Mouse (Mus musculus): Measurements from ENCODE around the gene Eef1akmt4. TPM values are rescaled to one million over a fixed set of nuclear protein-coding genes. Genes with fewer than 3 reads are reported as not detected.
"Not testable (repeated sequence)": the region's sequence is repeated elsewhere in the genome, so short reads cannot be mapped to it uniquely, and the experiment has no call there.

The Eef1akmt4 gene
- polyA plus RNA-seq, 1 experiment from 2014 or later, result 9.9 TPM

DNA sequence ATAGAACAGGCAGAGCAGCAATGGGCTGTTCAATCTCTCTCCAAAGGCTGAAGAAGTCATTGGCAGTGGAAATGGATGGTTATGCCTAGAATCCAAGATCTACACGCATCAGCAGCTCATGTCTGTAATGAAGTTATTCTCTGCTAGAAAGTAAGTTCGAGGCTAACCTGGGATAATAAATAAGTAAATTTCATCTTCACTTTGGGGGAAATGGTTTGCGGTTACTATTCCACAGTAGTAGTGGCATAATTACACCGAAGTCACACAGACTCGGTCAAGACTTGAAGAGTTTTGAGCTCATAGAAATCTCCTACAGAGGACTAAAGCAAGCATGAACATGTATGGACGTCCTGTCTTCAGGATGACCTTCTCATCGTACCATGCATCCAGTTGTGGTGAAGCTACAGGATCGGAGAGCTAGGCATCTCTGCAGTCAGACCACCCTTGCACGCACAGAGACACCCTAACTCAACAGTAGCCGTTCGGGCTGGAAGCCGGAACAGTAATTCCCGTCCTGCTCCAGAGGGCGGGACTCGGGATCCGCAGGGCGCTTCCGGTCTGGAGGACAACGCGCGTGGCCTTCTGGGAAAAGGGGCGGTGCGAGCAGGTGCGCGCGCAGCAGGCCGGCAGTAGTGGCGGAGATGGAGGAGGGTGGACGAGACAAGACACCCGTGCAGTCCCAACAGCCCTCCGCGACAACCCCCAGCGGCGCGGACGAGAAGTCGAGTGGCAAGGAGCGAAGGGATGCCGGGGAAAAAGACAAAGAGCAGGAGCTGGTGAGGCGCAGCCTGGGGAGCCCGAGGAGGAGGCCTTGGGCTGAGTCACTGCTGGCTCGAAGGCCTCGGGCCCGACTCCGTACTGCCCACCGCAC, 39.9 kb downstream of the Eef1akmt4 start, which contains the start of gene Psmd2:
Psmd2 (plus strand) TSS at position 577 of the 871 bp plus-strand sequence.
- Histone ChIP-seq H3K9ac (replicated peaks; ENCODE audit: low read depth, low read length) (peak within 1 kb of the TSS; percentile 86), H3K9me3 (ENCODE audit: control insufficient read depth, low read length) (no peaks in the 10 kb centered on the region), H3K27ac (ENCODE audit: low read depth, low read length) (peak within 1 kb of the TSS; percentile 79), H3K4me2 (ENCODE audit: low read depth, low read length) (peak within 1 kb of the TSS; percentile 93), H3K27me3 (ENCODE audit: control insufficient read depth, insufficient read depth, low read length) (no peaks in the 10 kb centered on the region), H3K4me1 (ENCODE audit: control insufficient read depth, insufficient read depth, low read length) (peaks cover 14% of the 10 kb centered on the region), H3K4me3 (ENCODE audit: low read depth, low read length) (peak within 1 kb of the TSS; percentile 87), H3K36me3 (ENCODE audit: control insufficient read depth, insufficient read depth, low read length) (peaks cover 16% of the 10 kb centered on the region)
- peak; percentile 98 for ATAC-seq (ENCODE audit: low read depth)
- WGBS, result 2% methylated on average over 45 of the region's 46 CpGs

DNA sequence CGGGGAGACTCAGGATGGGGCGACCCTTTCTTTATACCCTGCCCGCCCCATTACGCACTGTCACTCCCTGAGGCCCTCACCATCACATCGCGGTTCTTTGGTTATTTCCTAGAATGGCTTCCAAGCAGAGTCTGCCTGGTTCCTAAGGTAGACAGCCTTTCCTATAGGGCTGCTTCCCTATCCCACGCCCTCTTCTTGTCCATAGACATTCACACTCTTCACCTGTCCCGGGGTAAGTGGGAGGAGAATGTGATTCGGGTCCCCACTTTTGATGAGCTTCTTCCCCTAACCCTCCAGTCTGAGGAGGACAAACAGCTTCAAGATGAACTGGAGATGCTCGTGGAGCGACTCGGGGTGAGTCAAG, 40.5 kb downstream of the Eef1akmt4 start:
- no peak for ATAC-seq (ENCODE audit: low read depth)
- Histone ChIP-seq H3K27me3 (ENCODE audit: control insufficient read depth, insufficient read depth, low read length) (no peaks in the 10 kb centered on the region), H3K4me3 (ENCODE audit: low read depth, low read length) (peak overlapping the region; percentile 87), H3K36me3 (ENCODE audit: control insufficient read depth, insufficient read depth, low read length) (peaks cover 22% of the 10 kb centered on the region), H3K4me1 (ENCODE audit: control insufficient read depth, insufficient read depth, low read length) (peaks cover 14% of the 10 kb centered on the region), H3K9ac (replicated peaks; ENCODE audit: low read depth, low read length) (peak overlapping the region; percentile 86), H3K4me2 (ENCODE audit: low read depth, low read length) (peak overlapping the region; percentile 93), H3K27ac (ENCODE audit: low read depth, low read length) (no peak overlapping the region; the same call in 1 of the 2 replicates), H3K9me3 (ENCODE audit: control insufficient read depth, low read length) (no peaks in the 10 kb centered on the region)
- 11% methylated on average over 11 of the region's 12 CpGs for WGBS

DNA sequence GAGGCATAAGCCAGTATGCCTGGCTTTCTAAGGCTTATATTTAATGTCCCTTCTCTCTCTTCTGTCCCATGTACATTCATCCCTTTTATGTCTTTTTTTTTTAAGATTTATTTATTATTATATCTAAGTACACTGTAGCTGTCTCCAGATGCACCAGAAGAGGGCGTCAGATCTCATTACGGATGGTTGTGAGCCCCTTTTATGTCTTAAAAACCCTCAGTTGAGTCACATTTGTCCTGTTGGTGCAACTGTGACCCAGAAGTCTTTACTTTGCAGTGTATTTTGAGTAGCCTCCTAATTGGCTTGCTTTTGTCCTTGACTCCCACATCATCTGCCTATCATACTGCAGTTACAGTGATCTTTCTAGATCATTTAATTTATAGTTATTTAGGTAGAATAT, 41.9 kb downstream of the Eef1akmt4 start:
- Histone ChIP-seq H3K9ac (replicated peaks; ENCODE audit: low read depth, low read length) (no peak overlapping the region), H3K36me3 (ENCODE audit: control insufficient read depth, insufficient read depth, low read length) (peaks cover 34% of the 10 kb centered on the region), H3K27me3 (ENCODE audit: control insufficient read depth, insufficient read depth, low read length) (no peaks in the 10 kb centered on the region), H3K9me3 (ENCODE audit: control insufficient read depth, low read length) (no peaks in the 10 kb centered on the region), H3K4me2 (ENCODE audit: low read depth, low read length) (no peak overlapping the region), H3K27ac (ENCODE audit: low read depth, low read length) (no peak overlapping the region), H3K4me1 (ENCODE audit: control insufficient read depth, insufficient read depth, low read length) (peaks cover 14% of the 10 kb centered on the region), H3K4me3 (ENCODE audit: low read depth, low read length) (no peak overlapping the region)
- 56% methylated on average over 2 of the region's 2 CpGs for WGBS
- no peak for ATAC-seq (ENCODE audit: low read depth)

DNA sequence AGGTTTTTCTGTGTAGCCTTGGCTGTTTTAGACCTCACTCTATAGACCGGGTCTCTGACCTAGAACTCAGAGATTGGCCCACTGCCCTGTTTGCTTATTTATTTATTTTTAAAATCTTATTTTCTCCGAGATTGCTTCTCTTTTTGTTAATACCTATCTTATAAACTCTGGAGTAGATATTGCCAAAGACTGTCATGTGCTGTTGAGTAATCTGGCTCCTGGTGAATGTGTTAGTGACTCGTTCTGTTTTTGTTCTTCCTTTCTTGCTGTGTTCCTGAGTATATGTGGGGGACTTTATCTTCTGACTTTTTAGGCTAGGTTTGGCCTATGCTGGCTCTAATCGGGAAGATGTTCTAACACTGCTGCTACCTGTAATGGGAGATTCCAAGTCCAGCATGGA, 46.3 kb downstream of the Eef1akmt4 start:
- Histone ChIP-seq H3K4me1 (ENCODE audit: control insufficient read depth, insufficient read depth, low read length) (peaks cover 4% of the 10 kb centered on the region), H3K9ac (replicated peaks; ENCODE audit: low read depth, low read length) (no peak overlapping the region), H3K9me3 (ENCODE audit: control insufficient read depth, low read length) (no peaks in the 10 kb centered on the region), H3K27me3 (ENCODE audit: control insufficient read depth, insufficient read depth, low read length) (no peaks in the 10 kb centered on the region), H3K27ac (ENCODE audit: low read depth, low read length) (no peak overlapping the region), H3K4me3 (ENCODE audit: low read depth, low read length) (no peak overlapping the region), H3K36me3 (ENCODE audit: control insufficient read depth, insufficient read depth, low read length) (peaks cover 74% of the 10 kb centered on the region), H3K4me2 (ENCODE audit: low read depth, low read length) (no peak overlapping the region)
- no peak for ATAC-seq (ENCODE audit: low read depth)
- 92% methylated on average over 4 of the region's 4 CpGs for WGBS

DNA sequence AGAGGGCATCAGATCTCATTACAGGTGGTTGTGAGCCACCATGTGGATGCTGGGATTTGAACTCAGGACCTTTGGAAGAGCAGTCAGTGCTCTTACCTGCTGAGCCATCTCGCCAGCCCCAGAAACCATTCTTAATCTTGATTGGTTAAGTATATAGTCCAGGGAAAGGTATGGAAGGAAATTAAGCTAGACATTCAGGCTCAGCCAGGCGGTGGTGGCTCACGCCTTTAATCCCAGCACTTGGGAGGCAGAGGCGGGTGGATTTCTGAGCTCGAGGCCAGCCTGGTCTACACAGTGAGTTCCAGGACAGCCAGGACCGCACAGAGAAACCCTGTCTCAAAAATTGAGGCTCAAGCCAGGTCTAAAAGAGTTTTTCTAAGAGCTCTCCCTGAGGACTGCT, 56.6 kb downstream of the Eef1akmt4 start, which contains the start of gene Eif4g1:
Eif4g1 (plus strand) TSS at position 301 of the 400 bp plus-strand sequence.
- not testable (repeated sequence) for ATAC-seq (ENCODE audit: low read depth); H3K9ac ChIP-seq (replicated peaks; ENCODE audit: low read depth, low read length); H3K27me3 ChIP-seq (ENCODE audit: control insufficient read depth, insufficient read depth, low read length); H3K27ac ChIP-seq (ENCODE audit: low read depth, low read length); H3K36me3 ChIP-seq (ENCODE audit: control insufficient read depth, insufficient read depth, low read length); H3K4me1 ChIP-seq (ENCODE audit: control insufficient read depth, insufficient read depth, low read length); H3K4me3 ChIP-seq (ENCODE audit: low read depth, low read length); H3K4me2 ChIP-seq (ENCODE audit: low read depth, low read length); H3K9me3 ChIP-seq (ENCODE audit: control insufficient read depth, low read length)
- 96% methylated on average over 5 of the region's 6 CpGs for WGBS

MicroRNAs within 50 kb of the gene (microRNA counts, 519-probe panel; counts per million panel counts)
- microRNA mmu-miR-1224, result 2,817 counts per million, percentile 18 among the panel's probes with 10 or more counts

Small RNAs within 50 kb of the gene (microRNA-seq; reads per million reads assigned to microRNA genes)
- gene Mir1224, result 44.9 reads per million, percentile 34 among the genes with 10 or more reads in this experiment

Other genes with a start within 250 kb of the Eef1akmt4 start
- 149 and 173 TPM in 2 replicates for gene Abcc5, start 185.2 kb upstream of the Eef1akmt4 start, polyA plus RNA-seq (2014; fragmentation: Nextera tagmentation; extraction: Ambion mirVana)
- 84.9 and 108 TPM in 2 replicates for gene Eif2b5, start 112.8 kb upstream of the Eef1akmt4 start, polyA plus RNA-seq (2014; fragmentation: Nextera tagmentation; extraction: Ambion mirVana)
- 39.7 and 40.6 TPM in 2 replicates for gene Dvl3, start 94.6 kb upstream of the Eef1akmt4 start, polyA plus RNA-seq (2014; fragmentation: Nextera tagmentation; extraction: Ambion mirVana)
- gene Ap2m1, start 76.1 kb upstream of the Eef1akmt4 start, polyA plus RNA-seq (2014; fragmentation: Nextera tagmentation; extraction: Ambion mirVana), result 1,186 and 1,271 TPM in 2 replicates
- gene Abcf3, start 63.0 kb upstream of the Eef1akmt4 start, polyA plus RNA-seq (2014; fragmentation: Nextera tagmentation; extraction: Ambion mirVana), result 72.6 and 82.2 TPM in 2 replicates
- 27.1 and 40.4 TPM in 2 replicates for gene Vwa5b2, start 22.1 kb upstream of the Eef1akmt4 start, polyA plus RNA-seq (2014; fragmentation: Nextera tagmentation; extraction: Ambion mirVana)
- not detected in 2 replicates for gene Gm49333, start within 50 bp of the Eef1akmt4 start, polyA plus RNA-seq (2014; fragmentation: Nextera tagmentation; extraction: Ambion mirVana)
- 43.7 and 44.6 TPM in 2 replicates for gene Alg3, start 142 bp downstream of the Eef1akmt4 start, polyA plus RNA-seq (2014; fragmentation: Nextera tagmentation; extraction: Ambion mirVana)
- gene Camk2n2, start 9.7 kb downstream of the Eef1akmt4 start, polyA plus RNA-seq (2014; fragmentation: Nextera tagmentation; extraction: Ambion mirVana), result 48.8 and 69.4 TPM in 2 replicates
- 14.2 and 16.4 TPM in 2 replicates for gene Ece2, start 18.2 kb downstream of the Eef1akmt4 start, polyA plus RNA-seq (2014; fragmentation: Nextera tagmentation; extraction: Ambion mirVana)
- 314 and 366 TPM in 2 replicates for gene Psmd2, start 40.1 kb downstream of the Eef1akmt4 start, polyA plus RNA-seq (2014; fragmentation: Nextera tagmentation; extraction: Ambion mirVana)
- 112 and 134 TPM in 2 replicates for gene Eif4g1, start 56.7 kb downstream of the Eef1akmt4 start, polyA plus RNA-seq (2014; fragmentation: Nextera tagmentation; extraction: Ambion mirVana)
- 42.5 and 48.2 TPM in 2 replicates for gene Fam131a, start 81.6 kb downstream of the Eef1akmt4 start, polyA plus RNA-seq (2014; fragmentation: Nextera tagmentation; extraction: Ambion mirVana)
- 91.4 and 100 TPM in 2 replicates for gene Polr2h, start 106.1 kb downstream of the Eef1akmt4 start, polyA plus RNA-seq (2014; fragmentation: Nextera tagmentation; extraction: Ambion mirVana)
- 30.7 and 31.3 TPM in 2 replicates for gene Clcn2, start 106.2 kb downstream of the Eef1akmt4 start, polyA plus RNA-seq (2014; fragmentation: Nextera tagmentation; extraction: Ambion mirVana)
- 6.6 and 7.0 TPM in 2 replicates for gene Chrd, start 121.5 kb downstream of the Eef1akmt4 start, polyA plus RNA-seq (2014; fragmentation: Nextera tagmentation; extraction: Ambion mirVana)
- 0.99 and 1.6 TPM in 2 replicates for gene Thpo, start 122.9 kb downstream of the Eef1akmt4 start, polyA plus RNA-seq (2014; fragmentation: Nextera tagmentation; extraction: Ambion mirVana)